Mouse (Mus musculus) kidney, postnatal 14 days (tissue): ENCODE measurements around the gene Zfr2.

Source experiments
- DNase-seq: peaks from one replicate; pipeline ENCODE4 v3.0.0; 2022; ENCODE audit warnings: mixed read lengths

The Zfr2 gene

DNA sequence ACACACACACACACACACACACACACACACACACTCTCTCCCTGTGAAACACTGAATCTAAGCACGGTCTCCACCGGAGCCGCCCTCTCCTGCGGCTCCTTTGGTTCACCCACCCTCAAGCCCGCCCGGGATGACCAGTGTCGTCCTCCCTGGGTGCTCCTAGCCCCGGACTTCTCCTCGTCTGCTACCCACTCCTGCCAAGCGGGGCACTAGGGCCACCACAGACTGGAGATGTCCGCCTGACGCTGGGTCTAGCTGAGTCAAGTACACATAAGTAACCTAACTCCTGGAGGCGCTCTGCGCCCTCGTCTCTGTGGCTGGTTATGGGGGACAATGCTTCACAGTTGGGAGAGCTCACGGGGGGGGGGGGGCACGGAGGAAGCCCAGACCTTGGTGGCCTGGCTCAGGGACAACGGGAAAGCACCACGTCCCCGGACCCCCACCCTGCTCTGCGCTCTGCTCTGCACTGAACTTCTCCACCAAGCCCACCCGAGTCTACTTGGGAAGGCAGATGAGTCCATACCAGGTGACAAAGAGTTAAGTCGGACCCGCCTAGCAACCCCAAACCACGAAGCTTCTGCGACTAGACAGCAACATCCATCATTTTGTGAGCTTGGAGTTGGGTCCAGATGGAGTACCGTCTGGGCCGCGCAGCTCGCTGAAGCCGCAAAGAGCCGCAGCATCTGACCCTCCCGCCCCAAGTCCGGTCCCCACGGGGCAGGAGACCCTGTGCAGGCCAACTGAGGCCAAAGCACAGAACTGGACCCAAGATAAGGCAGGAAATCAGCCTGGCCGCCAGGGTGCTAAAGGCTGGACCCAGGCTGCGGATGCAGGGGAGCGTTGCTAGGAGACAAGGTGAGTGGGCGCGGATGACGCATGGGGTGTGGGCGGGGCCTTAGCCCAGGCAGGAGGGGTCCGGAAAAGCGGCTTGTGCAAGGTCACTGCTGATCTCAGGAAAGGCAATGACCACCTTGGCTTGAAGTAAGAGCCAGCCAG is 19.8 kb downstream of the Zfr2 start, which contains the start of gene Matk:
Matk (plus strand) TSS at position 512 of the 996 bp plus-strand sequence.
- peak; percentile 66 for DNase-seq

DNA sequence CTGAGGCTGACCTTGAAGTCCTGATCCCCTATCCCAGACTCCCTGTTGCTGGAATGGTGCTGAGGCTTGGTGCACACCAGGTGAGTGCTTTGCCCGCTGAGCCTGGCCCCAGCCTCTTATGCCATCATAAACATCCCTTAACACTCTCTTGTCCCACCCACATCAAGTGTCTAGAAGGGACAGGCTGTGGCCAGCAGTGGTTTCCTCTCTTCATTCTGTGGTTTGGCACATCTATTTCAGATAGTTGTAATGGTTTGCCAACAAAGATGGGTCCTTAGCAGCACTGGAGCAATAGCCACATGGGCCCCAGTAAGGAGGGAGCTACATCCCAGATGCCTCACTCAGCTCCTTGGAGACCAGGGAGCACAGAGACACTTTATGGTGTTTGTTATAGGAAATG is 21.9 kb downstream of the Zfr2 start:
- no peak for DNase-seq

DNA sequence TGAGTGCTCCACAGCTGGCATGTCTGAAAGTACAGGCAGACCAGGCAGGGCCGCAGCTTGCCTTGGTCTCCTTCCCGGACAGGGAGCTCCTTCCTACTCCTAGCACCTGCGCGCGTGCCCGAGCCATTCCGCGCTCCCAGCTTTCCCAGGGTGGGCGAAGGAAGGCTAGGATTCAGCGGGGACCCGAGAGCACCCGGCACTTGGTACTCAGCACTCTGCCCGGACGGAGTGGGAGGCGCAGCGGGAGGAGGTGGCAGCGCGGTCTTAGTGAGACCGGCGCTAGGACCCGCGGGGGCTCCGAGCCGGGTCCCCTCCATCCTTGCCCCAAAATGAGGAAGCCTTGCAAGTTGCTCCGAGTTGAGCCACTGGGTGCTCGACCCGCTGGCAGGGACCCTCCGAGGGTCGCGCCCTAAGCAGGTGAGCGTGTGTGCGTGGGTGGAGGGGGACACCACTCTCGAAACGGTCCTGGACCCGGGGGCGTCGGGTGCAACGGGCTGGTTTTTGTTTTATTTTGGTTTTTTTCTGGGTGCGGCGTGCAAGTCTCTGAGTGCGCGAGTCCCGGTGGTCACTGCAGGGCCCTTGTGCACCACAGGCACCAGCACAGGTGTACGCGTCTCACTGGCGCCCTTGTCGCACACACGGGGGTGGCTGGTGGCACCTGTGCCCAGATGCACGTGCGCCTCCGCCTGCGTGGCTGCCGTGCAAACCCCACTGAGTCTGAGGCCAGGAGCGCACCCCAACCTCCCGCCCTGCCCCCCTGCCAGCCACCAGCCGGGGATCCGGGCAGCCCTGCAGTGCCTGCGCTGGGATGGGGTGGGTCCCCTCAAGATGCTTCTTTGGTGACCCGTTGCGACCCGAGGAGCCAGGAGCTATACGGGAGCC is 24.4 kb downstream of the Zfr2 start:
- no peak for DNase-seq

- no peak for DNase-seq
Measured at GRCm38 (mm10) chr10:81259225-81259884, 26.4 kb downstream of the Zfr2 start.

- no peak for DNase-seq
Measured at GRCm38 (mm10) chr10:81261025-81261424, 28.1 kb downstream of the Zfr2 start.

DNA sequence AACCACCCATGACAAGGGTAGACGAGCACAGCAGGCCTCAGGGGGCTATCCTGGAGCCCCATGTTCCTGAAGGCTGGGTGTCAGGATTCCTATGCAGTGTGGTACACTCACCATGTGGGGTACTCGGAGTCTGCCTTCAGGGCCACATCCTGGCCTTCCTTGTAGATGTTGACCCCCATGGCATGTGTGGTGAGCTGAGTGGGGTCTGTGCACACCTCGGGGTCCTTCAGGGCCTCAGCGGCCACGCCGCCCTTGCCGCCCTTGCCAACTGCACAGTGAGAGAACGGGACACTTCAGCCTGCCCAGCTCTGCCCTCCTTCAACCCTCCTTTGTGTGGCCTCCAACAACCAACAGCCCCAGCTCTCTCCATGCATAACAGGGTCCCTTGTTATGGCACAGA is 32.6 kb downstream of the Zfr2 start:
- DNase-seq = no peak

DNA sequence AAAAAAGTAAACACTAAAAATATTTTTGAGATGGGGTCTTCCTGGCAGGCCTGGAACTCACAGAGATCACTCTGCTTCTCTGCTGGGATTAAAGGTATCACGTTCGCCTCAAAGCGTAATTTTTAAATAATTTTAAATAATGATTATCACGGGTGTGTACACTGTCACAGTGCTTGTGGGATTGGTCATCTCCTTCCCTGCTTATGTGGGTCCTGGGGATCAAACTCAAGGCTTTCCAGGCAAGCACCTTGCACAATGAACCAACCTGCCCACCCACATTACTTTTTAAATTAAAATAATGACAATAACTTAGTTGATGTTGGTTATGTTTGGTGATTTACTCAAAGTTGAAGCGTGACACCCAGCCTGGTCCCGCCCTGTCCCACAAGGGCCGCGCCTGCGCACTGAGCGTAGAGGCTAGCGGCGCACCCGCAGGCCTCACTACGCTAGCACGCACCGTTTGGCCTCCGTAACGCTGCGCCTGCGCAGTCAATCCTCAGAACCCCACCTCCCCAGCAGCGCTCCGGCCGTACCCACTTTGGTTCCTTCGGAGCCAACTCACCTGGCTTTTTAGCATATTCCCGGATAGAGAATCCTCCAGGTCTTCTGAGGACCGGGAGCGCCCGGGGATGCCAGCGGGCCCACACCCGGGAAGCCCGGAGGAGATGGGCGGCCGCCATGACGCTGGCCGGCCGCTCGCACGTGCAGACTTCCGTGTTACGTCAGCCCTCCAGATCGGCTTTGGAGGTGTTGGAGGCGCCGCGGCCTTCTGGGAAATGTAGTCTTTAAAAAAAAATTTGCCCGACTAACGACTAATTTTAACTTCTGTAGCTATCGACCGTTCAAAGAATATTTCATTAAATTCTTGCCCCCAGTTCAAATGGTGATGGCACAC is 33.5 kb downstream of the Zfr2 start, which contains the start of the genes Mrpl54 and Apba3:
Mrpl54 (minus strand) TSS at position 724 of the 895 bp plus-strand sequence.
Apba3 (plus strand) TSS at position 750 of the 895 bp plus-strand sequence.
- peak; percentile 98 for DNase-seq

DNA sequence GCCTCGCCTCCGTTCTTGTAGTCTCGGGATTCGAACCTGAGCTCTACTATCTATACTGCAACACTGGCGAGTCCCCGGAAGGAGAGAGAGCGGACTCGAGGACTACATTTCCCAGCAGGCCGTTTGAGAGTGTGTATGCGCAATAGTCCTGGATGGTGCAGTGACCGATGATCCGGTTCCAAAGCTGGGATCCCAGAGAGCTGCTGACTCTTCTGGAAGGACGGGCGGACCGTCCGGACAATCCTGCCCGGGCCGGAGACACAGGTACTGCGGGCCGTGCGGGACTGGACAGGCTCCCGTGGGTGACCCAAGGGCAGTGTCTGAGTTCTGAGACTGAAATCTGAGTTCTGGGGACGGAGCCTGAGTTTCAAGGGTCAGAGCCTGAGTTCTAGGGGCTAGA is 35.1 kb downstream of the Zfr2 start:
- DNase-seq = peak; percentile 93

GRCm38 (mm10) chr10:81268643-81269412 is 35.9 kb downstream of the Zfr2 start:
- DNase-seq = no peak

GRCm38 (mm10) chr10:81272356-81272755 is 39.4 kb downstream of the Zfr2 start:
- no peak for DNase-seq

GRCm38 (mm10) chr10:81273842-81274241 is 40.9 kb downstream of the Zfr2 start:
- DNase-seq = no peak

DNA sequence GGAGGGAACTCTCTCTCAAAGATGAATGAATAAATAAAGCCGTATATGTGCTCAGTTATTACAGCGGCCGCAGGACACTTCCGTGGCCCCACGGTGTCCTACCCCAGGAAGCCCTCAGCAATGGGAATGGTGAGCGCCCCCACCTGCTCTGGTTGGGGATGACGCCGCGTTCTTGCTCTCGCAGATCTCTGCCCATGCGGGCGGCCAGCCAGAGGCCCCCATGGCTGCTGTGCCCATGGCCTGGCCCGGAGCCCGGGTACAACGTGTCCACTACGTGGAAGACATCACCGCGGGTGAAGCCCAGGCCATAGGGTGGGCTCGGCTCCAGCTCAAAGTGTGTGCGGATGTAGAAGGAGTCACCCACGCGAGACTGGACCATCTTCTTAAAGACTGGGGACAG is 44.7 kb downstream of the Zfr2 start:
- no peak for DNase-seq

DNA sequence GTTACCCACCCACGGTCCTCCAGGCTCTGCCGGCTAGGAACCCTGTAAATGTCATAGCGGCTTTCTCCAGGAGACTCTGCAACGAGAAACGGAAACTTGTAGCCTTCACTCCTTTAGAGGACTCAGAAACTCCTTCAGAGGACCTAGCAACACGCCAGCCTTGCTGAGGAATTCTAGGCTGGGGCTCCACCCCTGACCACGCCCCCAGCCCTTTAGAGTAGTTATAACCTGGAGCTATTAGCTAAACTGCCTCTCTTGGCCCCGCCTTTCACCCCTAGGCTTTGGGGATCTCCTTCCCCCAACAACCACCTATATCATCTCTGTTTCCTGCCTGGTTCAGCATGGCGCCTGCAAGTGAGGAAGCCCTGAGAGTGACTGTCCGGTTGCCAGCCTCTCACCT is 46.5 kb downstream of the Zfr2 start:
- DNase-seq = no peak

DNA sequence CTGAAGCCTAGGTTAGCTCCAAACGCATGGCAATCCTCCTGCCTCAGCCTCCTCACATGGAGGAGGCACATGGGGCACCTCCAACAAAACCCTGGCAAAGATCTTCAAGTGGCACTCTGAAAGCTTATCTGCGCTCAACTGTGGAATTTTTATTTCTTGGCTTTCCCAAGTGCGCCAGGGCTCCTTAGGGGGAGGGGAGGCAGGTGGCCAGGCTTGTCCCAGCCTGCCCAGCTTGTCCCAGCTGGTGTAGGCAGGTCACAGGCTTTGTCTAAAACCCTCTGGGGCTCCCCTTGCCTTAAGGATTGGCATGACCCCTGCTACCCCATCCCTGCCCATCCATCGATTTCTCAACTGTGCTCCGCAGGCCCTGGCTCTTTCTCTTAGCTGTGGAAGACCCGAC is 51.2 kb downstream of the Zfr2 start:
- no peak for DNase-seq

DNA sequence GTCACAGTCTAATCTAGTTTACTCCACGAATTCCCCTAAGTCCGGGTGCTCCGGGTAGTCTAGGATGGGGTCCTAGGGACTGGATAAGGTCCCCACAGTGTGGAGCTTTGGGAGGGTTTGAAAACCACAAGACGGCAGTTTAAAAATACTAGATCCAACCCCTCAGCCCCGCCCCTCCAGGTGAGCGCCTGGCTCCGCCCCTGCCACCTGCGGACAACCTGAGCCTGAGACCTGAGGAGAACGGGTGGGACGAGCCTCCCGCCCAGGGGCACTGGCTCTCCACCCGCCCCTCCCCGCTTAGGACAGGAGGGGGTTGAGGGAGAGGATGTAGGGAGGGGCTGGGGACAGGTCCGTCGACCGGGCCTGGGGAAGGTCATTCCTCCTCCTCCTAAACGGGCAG is 51.8 kb downstream of the Zfr2 start:
- DNase-seq = peak; percentile 80

DNA sequence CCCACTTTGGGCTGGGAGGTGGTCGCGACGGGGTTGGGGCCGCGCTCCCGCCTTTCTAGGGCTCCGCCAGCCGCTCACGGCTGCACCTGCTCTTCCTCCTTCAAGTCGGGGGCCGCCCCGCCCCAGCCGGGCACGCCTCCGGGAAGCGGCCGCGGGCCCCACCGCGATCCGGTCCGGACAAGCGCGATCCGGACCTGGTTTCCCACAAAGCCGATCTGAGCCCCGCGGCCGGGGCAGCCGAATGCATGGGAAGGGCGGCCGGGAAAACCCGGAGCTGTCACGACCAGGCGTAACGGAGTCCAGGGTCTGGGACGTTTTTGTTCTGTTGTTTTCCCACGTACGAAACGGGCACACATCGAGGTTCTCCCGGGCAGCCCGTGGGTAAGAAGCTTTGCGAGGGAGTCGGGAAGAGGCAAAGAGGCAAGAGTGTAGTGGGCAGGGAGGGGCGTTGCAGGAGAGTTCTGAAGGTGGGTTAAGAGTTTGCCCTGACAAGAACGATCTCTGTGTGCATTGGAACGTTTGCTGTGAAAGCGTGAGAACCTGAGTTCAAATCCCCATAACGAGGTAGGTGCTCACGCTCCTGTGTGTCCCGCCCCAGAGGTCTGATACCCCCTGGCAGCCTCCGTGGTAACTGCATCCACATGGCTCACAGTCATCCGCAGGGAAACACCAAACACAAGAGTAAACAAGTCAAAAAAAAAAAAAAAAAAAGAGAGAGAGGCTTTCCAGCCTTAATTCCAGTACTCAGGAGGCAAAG is 52.9 kb downstream of the Zfr2 start:
- DNase-seq = peak; percentile 95

DNA sequence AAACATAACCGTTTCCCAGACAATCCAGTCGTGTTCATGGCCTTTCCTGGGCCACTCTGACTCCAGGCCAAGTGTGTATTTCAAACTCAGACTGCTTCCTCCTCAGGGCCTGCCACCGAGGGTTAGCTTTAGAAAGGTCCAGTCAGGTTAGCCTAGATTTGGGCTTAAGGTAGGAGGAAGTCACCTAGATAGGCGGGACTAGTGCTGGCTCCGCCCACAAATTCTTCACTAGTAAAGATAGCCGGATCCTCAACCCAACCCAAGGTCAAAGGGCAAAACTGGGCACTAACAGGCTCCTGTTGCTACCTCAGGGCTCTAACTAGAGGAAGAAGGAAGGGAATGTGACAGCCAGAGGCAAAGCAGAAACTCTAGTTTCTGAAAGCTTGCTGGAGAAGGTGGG is 53.6 kb downstream of the Zfr2 start:
- peak; percentile 67 for DNase-seq

GRCm38 (mm10) chr10:81287513-81288157 is 54.7 kb downstream of the Zfr2 start:
- peak; percentile 48 for DNase-seq

DNA sequence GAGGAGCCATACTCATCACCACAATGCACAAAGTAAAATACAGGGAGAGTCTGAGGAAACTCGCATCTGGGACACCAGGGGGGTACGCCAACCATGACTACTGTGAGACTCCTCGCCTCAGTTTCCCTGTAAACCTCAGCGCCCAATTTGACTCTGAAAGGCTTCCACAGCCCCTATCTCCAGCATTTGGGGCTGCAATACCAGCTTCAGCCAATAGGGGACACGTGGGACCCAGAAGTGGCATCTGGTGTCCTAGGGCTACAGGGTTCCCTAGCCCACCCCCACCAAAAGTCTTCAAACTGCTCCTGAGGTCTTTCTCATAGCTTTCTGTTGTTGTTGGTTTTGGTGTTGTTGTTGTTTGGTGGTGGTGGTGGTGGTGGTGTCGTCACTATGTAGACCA is 55.6 kb downstream of the Zfr2 start:
- DNase-seq = no peak

DNA sequence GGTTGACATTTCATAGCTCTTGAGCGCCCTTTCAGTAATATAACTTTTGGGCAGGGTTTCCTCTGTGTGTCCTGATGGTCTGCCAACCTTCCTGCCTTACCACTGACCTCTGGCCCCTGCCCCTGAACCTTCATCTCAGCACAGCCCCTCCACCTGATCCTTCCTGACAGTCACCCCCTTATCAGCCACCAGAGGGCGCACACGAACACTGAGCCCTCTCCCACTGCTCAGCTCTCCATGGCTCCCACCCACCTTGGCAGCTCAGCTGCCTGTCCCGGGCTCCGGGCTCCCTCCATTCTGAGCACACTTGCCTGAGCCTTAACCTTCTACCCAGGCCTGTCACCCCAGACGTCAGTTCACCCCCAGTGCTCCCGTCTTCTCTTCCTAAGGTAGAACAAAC is 56.3 kb downstream of the Zfr2 start:
- DNase-seq = peak; percentile 77
